Mouse (Mus musculus) lung, postnatal 0 days (tissue): Measurements from ENCODE around the gene Ephb6.

Experiments
- CTCF ChIP-seq: IDR thresholded peaks from 2 replicates; pipeline ENCODE4 v1.5.1; 2016; ENCODE audit warnings: antibody characterized with exemption, mild to moderate bottlenecking
- EP300 ChIP-seq: IDR thresholded peaks from 2 replicates; pipeline ENCODE4 v1.6.1; 2016; ENCODE audit warnings: antibody characterized with exemption, mild to moderate bottlenecking, control low read depth

GRCm38 (mm10) chr6:41605061-41605793 lies at the start of gene Ephb6:
- TF ChIP-seq CTCF (no peak; the same call in 1 of the 2 replicates), EP300 (no peak)
